Mouse (Mus musculus) layer of hippocampus, postnatal 25 days (tissue): ENCODE measurements around the gene Esrrg. TPM values are rescaled to one million over a fixed set of nuclear protein-coding genes. Genes with fewer than 3 reads are reported as not detected.

Experiments used
- DNase-seq, 2 experiments: peaks; one replicate each; pipeline ENCODE4 v3.0.0; 2022; ENCODE audit warnings: mixed read lengths in 2 of 2, low spot score in 1 of 2; ENCODE audit errors: extremely low spot score in 1 of 2
- total RNA-seq, 2 experiments: library from RNA; stranded (reverse); gene quantifications; 2 replicates each; pipeline ENCODE4 v1.2.3; 2021

Gene Esrrg
- total RNA-seq, 2 experiments from 2014 or later: 12.0 to 12.6 TPM

DNA sequence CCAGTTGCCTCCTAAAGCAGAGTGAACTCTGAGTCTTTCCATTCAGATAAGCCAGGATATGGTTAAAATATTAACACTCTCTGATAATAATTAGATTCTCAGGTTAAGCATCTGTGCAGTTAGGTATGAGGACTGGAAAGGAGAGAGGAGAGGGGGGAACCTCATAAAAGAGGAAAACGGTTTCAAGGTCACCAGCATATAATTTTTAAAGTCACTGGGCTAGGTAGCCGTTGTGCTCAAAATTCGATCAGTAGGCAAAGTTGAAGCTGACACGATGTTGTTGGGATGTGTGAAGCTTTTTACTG lies 154.8 kb downstream of the Esrrg start:
- no peak for DNase-seq

GRCm38 (mm10) chr1:187763821-187764220 lies 155.2 kb downstream of the Esrrg start:
- DNase-seq: no peak

DNA sequence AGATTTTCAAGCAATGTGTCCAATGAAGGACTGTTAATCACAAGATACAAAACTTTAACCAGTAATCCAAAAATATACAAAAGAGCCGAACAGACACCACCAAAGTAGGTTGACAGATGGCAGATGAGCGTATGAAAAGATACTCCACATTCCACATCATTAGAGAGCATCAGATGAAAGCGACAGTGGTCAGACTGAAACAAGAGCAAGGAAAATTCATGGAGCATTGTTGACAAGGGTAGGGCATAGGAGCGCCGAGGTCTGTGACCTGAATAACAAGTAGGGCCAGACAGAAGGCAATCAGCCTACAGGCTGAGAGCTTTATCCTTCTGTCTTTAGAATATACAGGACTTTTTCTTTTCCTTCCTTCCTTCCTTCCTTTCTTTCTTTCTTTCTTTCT lies 157.0 kb downstream of the Esrrg start:
- DNase-seq: no peak

- DNase-seq: no peak
Observed at GRCm38 (mm10) chr1:187767355-187767754, 158.8 kb downstream of the Esrrg start.

DNA sequence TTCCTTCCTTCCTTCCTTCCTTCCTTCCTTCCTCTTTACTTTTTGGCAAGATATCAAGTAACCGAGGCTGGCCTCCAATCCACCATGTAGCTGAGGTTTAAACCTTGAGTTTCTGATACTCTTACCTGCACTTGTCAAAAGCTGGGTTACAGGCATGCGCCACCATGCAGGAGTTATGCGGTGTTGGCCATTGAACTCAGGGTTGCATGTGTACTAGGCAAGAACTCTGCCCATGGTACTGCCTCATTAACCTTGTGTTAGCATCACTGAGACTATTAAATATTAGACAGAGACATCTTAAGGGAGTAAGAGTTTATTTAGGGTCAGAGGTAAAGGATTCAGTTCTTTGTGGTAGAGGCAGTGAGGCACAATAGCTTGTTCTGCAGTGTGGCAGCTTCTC lies 161.6 kb downstream of the Esrrg start:
- no peak for DNase-seq

DNA sequence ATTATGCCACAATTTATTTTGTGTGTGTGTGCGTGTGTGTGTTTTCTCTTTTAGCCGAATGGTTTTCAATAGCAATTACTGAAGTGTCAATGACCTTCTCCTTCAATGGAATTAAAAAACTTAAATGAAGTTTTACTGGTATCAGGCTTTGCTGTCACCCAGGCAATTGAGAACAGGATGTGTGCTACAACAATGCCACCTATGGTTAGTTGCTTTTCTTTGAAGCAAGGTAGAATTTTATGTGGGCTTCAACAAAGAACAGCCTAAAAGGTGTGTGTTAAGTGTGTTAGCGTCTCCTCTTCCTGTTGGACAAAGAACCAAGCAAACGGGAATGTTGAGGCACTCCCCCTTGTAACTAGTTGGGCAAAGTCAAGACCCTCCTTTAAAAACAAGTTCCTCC lies 162.5 kb downstream of the Esrrg start:
- no peak for DNase-seq

- no peak for DNase-seq
Observed at GRCm38 (mm10) chr1:187779589-187780178, 171.1 kb downstream of the Esrrg start.

DNA sequence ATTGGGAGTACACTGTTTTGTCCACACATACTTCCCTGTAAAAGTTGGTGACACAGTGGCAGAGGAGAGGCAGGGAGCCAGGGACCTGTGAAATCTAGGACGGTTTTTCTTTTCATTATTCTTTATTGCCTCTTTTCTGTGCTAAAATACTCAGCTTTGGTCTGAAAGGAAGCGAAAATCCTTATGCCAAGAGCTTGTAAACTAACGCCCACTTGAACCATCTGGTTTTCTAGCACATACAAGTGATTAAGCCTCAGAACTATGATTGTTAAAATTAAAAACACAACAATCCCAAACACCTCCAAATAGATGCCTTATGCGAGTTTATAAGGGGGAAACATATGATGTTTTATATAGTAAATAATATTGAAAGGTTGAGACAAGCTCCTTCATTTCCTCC lies 176.6 kb downstream of the Esrrg start:
- no peak for DNase-seq

DNA sequence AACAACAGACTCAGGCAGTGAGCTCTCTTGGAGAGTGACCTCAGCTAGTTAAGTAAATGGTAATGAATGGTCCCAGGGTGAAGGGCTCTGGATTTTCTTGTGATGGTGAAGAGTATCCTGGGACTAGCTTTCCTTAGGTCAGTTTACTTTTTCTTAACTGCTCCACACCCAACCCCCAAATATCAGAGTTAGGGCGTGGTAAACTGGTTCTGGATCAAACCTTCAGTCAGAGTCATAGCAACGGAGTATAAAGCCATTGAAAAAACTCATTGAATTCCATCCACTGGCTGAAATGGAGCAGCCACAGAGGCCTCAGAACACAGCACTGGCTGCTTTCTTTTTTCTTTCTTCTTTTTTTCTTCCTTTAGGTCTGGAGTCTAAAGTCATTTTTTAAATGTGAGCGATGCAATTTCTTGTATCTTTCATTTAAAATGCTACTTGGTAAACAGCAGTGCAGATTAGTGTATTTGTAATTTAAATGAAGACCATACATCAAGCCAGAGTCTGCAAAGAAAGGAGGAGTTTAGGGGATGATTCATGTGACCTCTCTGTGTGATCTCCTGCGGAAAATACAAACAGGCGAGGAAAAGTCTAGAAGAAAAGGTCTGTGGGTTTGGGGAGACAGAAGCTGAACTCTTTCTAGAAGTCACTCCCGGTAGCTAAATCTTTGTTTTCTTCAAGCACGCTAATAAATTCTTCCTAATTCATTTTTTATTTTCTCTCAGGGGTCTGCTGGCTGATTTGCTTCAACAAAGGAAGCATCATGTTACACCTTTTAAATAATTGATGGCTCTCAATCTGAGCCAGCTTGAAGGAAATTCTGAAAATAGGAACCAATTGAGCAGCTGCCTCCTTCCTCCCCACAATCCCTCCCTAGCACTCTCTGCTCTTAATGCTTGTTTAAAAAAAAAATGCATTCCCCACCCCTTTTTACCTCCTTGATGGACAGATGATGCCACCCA lies 178.7 kb downstream of the Esrrg start:
- no peak for DNase-seq

GRCm38 (mm10) chr1:187794240-187794930 lies 185.8 kb downstream of the Esrrg start:
- no peak for DNase-seq

DNA sequence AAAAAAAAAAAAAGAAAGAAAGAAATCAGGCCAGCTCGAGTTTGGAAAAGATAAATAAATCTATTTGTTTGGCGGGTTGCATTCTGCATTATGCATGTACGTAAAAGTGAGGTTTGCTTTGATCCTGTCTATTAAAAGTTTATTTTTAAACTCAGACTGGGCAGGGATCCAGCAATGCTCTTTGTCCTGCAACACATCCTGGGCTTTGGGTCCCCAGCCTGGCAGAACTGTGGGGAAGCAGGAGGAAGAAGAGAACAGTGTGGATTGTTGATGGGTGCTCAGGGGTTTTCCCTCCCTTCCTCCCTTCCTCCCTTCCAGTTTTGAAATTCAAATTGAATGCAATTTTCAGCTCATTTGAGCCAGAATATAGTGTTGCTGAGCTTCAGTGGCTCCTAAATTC lies 187.0 kb downstream of the Esrrg start:
- DNase-seq: no peak

- DNase-seq: no peak
Observed at GRCm38 (mm10) chr1:187799300-187799699, 190.7 kb downstream of the Esrrg start.

GRCm38 (mm10) chr1:187800761-187801160 lies 192.2 kb downstream of the Esrrg start:
- no peak for DNase-seq

DNA sequence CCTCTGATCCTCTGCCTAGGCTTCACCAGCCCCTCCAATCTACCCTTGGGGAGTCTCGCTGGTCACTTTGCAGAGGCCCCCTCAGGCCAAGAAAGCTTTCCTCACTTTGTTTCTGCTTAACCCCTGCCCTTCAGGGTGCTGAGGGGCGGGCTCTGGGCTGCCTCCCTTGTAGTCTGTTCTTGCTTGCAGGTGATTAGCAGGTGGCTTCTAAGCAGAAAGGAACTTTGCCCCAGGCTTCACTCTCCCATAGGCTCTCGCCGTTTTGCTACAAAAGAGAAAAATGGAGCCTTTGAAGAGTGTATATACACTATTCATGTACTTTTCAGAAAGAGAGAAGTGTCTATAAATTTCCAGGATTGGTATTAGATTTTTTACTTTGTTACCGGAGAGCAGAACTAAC lies 195.0 kb downstream of the Esrrg start:
- no peak for DNase-seq

DNA sequence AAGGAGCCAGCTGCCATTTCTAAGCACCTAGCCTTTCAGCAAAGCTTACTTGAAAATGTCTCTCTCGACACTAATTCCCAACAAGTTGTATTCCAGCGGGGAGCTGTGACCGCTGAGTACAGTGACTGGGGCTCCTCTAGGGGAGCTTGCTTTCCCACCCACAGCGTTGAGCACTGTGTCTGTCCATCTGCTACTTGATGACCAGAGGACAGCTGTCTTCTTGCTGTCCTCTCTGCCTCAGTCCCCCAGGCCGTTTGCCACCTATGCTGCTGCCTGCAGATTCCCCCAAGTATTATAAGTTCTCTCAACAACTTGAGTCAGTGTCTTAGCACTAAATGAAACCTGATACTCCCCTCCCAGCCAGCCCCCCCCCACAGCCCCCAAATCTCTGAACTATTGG lies 195.4 kb downstream of the Esrrg start:
- DNase-seq: no peak

GRCm38 (mm10) chr1:187805001-187805400 lies 196.4 kb downstream of the Esrrg start:
- no peak for DNase-seq

DNA sequence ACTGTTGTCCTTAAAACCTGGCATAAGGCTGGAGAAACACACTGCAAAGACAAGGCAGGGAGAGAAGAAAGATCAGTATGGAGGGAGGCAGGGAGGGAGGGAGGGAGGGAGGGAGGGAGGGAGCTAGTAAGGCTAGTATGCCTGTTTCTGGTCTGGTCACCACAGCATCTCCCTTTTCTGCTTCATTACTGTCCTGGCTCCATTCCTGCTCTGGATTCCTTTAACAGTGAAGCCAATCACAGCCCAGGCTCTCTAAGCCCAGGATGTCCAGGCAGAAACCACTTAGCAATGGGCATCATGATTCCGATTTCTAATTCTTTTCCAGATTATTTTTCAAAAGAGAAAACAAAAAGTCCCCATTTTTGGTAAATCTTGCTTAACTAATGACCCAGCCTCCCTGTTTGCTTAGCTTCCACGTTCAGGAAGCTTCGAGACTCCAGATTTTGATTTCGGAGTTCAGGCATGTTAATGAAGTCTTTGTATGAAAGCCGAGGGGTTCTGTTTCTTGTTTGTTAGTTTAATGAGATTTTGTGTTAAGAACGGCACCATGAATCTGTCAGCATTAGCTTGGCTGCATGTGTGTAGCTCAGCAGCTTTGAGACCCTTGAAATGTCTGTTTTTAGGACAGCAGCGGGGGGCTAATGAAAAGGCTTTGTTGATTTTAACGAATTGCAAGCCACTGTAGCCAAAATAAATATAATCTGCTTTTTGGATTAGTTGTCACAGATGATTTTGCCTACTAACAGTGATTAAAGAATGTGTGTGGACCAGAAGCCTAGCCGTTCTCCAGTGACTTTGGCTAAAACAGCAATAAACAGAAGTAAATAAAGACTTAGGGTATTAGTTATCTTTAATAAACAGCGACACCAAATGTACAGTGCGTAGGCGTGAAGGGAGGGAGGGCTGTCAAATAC lies 199.1 kb downstream of the Esrrg start:
- DNase-seq: no peak

- no peak for DNase-seq
Observed at GRCm38 (mm10) chr1:187808391-187808922, 199.9 kb downstream of the Esrrg start.

- no peak for DNase-seq
Observed at GRCm38 (mm10) chr1:187809546-187809945, 201.0 kb downstream of the Esrrg start.

DNA sequence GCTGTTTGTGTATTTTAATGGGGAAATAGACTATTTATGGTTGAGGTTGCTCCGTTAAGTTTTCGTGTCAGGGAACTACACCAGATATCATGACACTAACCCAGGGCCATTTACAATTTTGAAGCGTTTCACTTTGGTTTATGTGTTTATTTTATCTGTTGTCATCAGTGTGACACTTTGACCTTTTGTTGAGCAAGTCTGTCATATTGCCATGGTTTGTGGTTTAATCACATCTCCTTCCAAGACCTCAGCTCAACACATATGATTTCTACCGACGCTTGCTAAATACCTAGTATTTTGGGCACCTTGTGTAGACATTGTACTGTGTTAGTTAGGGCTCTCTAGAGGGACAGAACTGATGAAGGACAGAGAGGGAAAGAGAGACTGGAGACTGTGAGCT lies 210.8 kb downstream of the Esrrg start:
- DNase-seq: no peak
